Mouse (Mus musculus): ENCODE results near the gene Mctp1.

- no peak for TF ChIP-seq CTCF (IDR thresholded peaks at IDR 0.05; ENCODE audit: borderline replicate concordance, insufficient read depth, low read length)
- no peak for TF ChIP-seq POLR2A (IDR thresholded peaks at IDR 0.05; ENCODE audit: low read depth, low read length)
These were observed 543.6 kb downstream of the Mctp1 start for GRCm38 (mm10) chr13:76927875-76928440.
